Mouse (Mus musculus) heart, embryonic 14.5 days (tissue): ENCODE results near the gene Smgc. TPM values are rescaled to one million over a fixed set of nuclear protein-coding genes. Genes with fewer than 3 reads are reported as not detected.
"Not testable (repeated sequence)": the region's sequence is repeated elsewhere in the genome, so short reads cannot be mapped to it uniquely, and the experiment has no call there.

Experiments used
- ATAC-seq: fragments of 200-750 bp; cut with Nextera tagmentation; 2 replicates; pipeline ENCODE4 v1.8.0; 2017; ENCODE audit warnings: low read depth, moderate TSS enrichment; ENCODE audit not compliant: insufficient number of reproducible peaks, insufficient read depth, low FRiP score
- H3K27ac ChIP-seq, 2 experiments: fragments of 200-500 bp in 1 of 2; fragments of 300-500 bp in 1 of 2; sonication (generic) in 1 of 2; replicated peaks in 1 of 2; 2 replicates each; pipeline ENCODE4 v1.5.1; 2012 to 2014; ENCODE audit warnings: low read depth in 2 of 2, low read length in 2 of 2, control low read depth in 1 of 2, mild to moderate bottlenecking in 1 of 2, mixed read lengths in 1 of 2; ENCODE audit not compliant: control insufficient read depth in 1 of 2, insufficient read depth in 1 of 2
- H3K27me3 ChIP-seq: fragments of 300-500 bp; sonication (generic); 2 replicates; pipeline ENCODE4 v1.6.1; 2014; ENCODE audit warnings: mild to moderate bottlenecking, low read length, control low read depth; ENCODE audit not compliant: control insufficient read depth, insufficient read depth
- H3K36me3 ChIP-seq: fragments of 300-500 bp; sonication (generic); 2 replicates; pipeline ENCODE4 v1.6.1; 2014; ENCODE audit warnings: mild to moderate bottlenecking, control low read depth, low read length, mixed read lengths; ENCODE audit not compliant: control insufficient read depth, insufficient read depth
- H3K4me1 ChIP-seq, 2 experiments: fragments of 200-500 bp in 1 of 2; fragments of 300-500 bp in 1 of 2; sonication (generic) in 1 of 2; 2 replicates each; pipeline ENCODE4 v1.6.1; 2012 to 2014; ENCODE audit warnings: low read length in 2 of 2, control low read depth in 1 of 2, mixed read lengths in 1 of 2; ENCODE audit not compliant: control insufficient read depth in 2 of 2, insufficient read depth in 2 of 2
- H3K4me2 ChIP-seq: fragments of 300-500 bp; sonication (generic); 2 replicates; pipeline ENCODE4 v1.6.1; 2014; ENCODE audit warnings: mild to moderate bottlenecking, low read length
- H3K4me3 ChIP-seq, 2 experiments: fragments of 200-500 bp in 1 of 2; fragments of 300-500 bp in 1 of 2; sonication (generic) in 1 of 2; 2 replicates each; pipeline ENCODE4 v1.5.1; 2012 to 2014; ENCODE audit warnings: low read length in 2 of 2, mild to moderate bottlenecking in 2 of 2, control low read depth in 1 of 2, low read depth in 1 of 2, moderate library complexity in 1 of 2; ENCODE audit not compliant: control insufficient read depth in 1 of 2, insufficient read depth in 1 of 2
- H3K9ac ChIP-seq: fragments of 300-500 bp; sonication (generic); 2 replicates; pipeline ENCODE4 v1.6.1; 2014; ENCODE audit warnings: mild to moderate bottlenecking, low read length
- H3K9me3 ChIP-seq: fragments of 300-500 bp; sonication (generic); 2 replicates; pipeline ENCODE4 v1.6.1; 2016; ENCODE audit warnings: low read length, control low read depth; ENCODE audit not compliant: control insufficient read depth
- WGBS: fragments of 180-500 bp; shearing (Covaris S2); extraction: QIAGEN DNeasy Blood & Tissue Kit; methylation state at CpG from one replicate; pipeline ENCODE4 v1.1.7; 2014; 5-methylcytosine and 5-hydroxymethylcytosine counted together
- polyA plus RNA-seq: library from polyadenylated mRNA; unstranded; fragments of >200 nt; fragmentation: Nextera tagmentation; extraction: Ambion mirVana; gene quantifications from 2 replicates; pipeline ENCODE4 v1.2.1, GENCODE M21; 2014

Gene Smgc
- polyA plus RNA-seq: not detected in 2 replicates

- no peak for ATAC-seq
- 80% methylated on average over 7 of the region's 7 CpGs for WGBS
These were observed at the start of gene Smgc for GRCm38 (mm10) chr15:91837965-91838364. Smgc (plus strand) TSS chr15:91838265.

DNA sequence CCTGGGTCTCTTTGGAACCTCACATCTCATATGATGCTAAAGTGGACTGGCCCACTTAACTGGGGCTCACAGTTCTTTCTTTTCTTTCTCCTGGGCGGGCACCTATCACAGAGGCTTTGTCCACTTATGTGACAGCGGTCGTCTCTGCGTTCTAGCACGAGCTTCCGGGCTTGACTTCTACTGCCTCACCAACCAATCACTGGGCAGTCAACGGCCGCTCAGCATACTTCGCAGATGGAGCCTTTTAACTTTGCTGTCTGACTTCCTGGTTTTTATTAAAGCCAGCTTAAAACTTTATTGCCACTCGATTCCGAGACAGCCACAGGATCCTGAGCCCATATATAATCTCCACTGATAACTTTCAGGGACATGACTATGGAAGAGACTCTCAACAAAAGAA, 49.7 kb upstream of the Smgc start:
- Histone ChIP-seq H3K9ac (no peak overlapping the region), H3K27ac (no peak overlapping the region), H3K9me3 (no peaks in the 10 kb centered on the region), H3K4me1 (peaks cover 0 to 6% of the 10 kb centered on the region in 2 experiments; a peak in 1 of 4 replicates), H3K27me3 (no peaks in the 10 kb centered on the region), H3K36me3 (0 out of 2 replicates have a peak, but pooled peaks cover 3% of the 10 kb centered on the region), H3K4me3 (no peak overlapping the region), H3K4me2 (no peak overlapping the region)
- WGBS: 84% methylated on average over 11 of the region's 11 CpGs
- ATAC-seq: no peak

More at GRCm38 (mm10) chr15:91837965-91838364, at the start of gene Smgc:
- H3K27ac ChIP-seq: no peak within 1 kb of the TSS
- H3K36me3 ChIP-seq: no peaks in the 10 kb centered on the region
- H3K9ac ChIP-seq: no peak within 1 kb of the TSS
- no peak within 1 kb of the TSS for H3K4me3 ChIP-seq
- H3K4me2 ChIP-seq: no peak within 1 kb of the TSS
- H3K9me3 ChIP-seq: no peaks in the 10 kb centered on the region
- H3K27me3 ChIP-seq: no peaks in the 10 kb centered on the region
- no peaks in the 10 kb centered on the region for H3K4me1 ChIP-seq

DNA sequence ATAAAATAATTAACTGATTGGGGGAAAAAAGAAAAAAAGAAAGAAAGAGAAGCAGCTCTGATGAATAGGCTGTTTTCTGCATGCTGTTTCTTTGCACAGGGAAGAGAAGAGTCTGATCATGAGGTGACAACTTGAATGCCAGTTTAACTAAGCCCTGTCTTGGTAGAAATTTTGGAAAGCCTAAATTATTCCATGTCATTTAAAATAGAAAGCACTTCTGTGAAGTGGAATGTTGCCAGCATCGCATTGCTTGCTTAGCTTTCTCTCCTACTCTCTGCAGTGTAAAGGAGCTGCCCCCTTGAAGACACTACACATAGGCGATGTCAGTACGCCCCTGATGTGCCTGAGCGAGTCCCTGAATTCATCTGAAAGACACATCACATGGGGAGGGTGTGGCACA, 31.6 kb upstream of the Smgc start:
- ATAC-seq: no peak
- H3K4me3 ChIP-seq: no peak overlapping the region
- H3K27ac ChIP-seq: no peak overlapping the region
- H3K36me3 ChIP-seq: peaks cover 12% of the 10 kb centered on the region
- no peaks in the 10 kb centered on the region for H3K4me1 ChIP-seq
- H3K4me2 ChIP-seq: no peak overlapping the region
- H3K9ac ChIP-seq: no peak overlapping the region
- 68% methylated on average over 4 of the region's 4 CpGs for WGBS
- no peaks in the 10 kb centered on the region for H3K27me3 ChIP-seq
- no peaks in the 10 kb centered on the region for H3K9me3 ChIP-seq

DNA sequence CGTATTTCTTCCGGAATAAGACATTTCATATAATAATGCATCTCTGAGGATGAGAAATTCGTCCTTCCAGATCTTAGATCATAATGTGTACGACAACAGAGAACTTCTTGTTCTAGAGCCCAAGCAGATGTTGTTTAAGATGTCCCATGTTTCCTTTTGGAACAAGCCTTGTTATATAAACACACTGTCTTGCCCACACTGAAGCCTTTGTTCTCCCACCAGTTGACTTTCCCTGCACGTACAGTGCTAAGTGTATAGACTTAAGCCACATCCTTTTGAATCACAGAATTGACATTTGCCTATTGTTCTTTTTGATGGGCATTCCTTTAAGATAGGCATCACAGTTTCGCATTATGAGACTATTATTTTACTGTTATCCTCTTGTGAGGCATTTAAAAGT, 2.7 kb upstream of the Smgc start:
- H3K36me3 ChIP-seq: no peaks in the 10 kb centered on the region
- 73% methylated on average over 6 of the region's 6 CpGs for WGBS
- ATAC-seq: no peak

GRCm38 (mm10) chr15:91864130-91864529, 26.1 kb downstream of the Smgc start:
- H3K4me3 ChIP-seq, H3K4me1 ChIP-seq, H3K27me3 ChIP-seq, H3K4me2 ChIP-seq, H3K9ac ChIP-seq, ATAC-seq, H3K36me3 ChIP-seq, H3K27ac ChIP-seq, H3K9me3 ChIP-seq: not testable (repeated sequence)
- 46% methylated on average over 5 of the region's 5 CpGs for WGBS

More for the DNA sequence above, 2.7 kb upstream of the Smgc start:
- no peaks in the 10 kb centered on the region for H3K27me3 ChIP-seq
- H3K9me3 ChIP-seq: no peaks in the 10 kb centered on the region
- H3K4me1 ChIP-seq: no peaks in the 10 kb centered on the region
- no peak overlapping the region for H3K4me3 ChIP-seq
- H3K4me2 ChIP-seq: no peak overlapping the region
- no peak overlapping the region for H3K27ac ChIP-seq
- no peak overlapping the region for H3K9ac ChIP-seq

GRCm38 (mm10) chr15:91900245-91900644, 62.2 kb downstream of the Smgc start:
- ATAC-seq: no peak
- Histone ChIP-seq H3K4me2 (no peak overlapping the region), H3K27me3 (no peaks in the 10 kb centered on the region), H3K9ac (no peak overlapping the region), H3K9me3 (no peaks in the 10 kb centered on the region), H3K4me3 (no peak overlapping the region), H3K36me3 (no peaks in the 10 kb centered on the region), H3K4me1 (no peaks in the 10 kb centered on the region), H3K27ac (no peak overlapping the region)
- 56% methylated on average over 6 of the region's 6 CpGs for WGBS

DNA sequence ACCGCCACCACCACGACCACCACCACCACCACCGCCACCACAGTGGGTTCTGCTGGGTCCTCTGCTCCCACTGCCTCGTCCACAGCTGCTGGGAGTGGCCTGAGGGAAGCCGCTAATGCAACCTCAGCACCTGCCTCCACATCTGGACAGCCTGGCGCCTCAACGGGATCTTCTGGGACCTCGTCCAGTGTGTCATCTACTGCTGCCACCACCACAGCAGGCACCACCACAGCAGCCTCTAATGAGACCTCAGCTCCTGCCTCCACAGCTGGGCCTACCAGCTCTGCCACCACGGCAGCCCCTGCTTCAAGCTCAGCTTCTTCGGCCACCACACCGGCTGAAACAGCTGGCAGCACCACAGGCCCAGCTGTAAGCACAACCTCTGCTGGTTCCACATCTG, 69.0 kb downstream of the Smgc start:
- H3K9ac ChIP-seq, H3K4me3 ChIP-seq, H3K4me1 ChIP-seq, H3K9me3 ChIP-seq, ATAC-seq, H3K4me2 ChIP-seq, H3K27me3 ChIP-seq, H3K36me3 ChIP-seq, H3K27ac ChIP-seq: not testable (repeated sequence)
- no CpG with 5 or more reads among the region's 11 CpGs for WGBS
